Mouse (Mus musculus): ENCODE data around the gene Rapgef4.
A peak's percentile ranks its signal among the peaks of the same experiment; 100 is the strongest.
"Not testable (repeated sequence)": the region's sequence is repeated elsewhere in the genome, so short reads cannot be mapped to it uniquely, and the experiment has no call there.

Rapgef4 gene

GRCm38 (mm10) chr2:72031717-72032116 lies 50.7 kb downstream of the Rapgef4 start:
- DNase-seq: no peak

GRCm38 (mm10) chr2:72035616-72036015 lies 54.6 kb downstream of the Rapgef4 start:
- peak; percentile 81 for DNase-seq

- DNase-seq: no peak
Observed at GRCm38 (mm10) chr2:72037357-72037756, 56.3 kb downstream of the Rapgef4 start.

- peak; percentile 88 for DNase-seq
Observed at GRCm38 (mm10) chr2:72038235-72038634, 57.2 kb downstream of the Rapgef4 start.

- DNase-seq: no peak
Observed at GRCm38 (mm10) chr2:72038651-72039251, 57.7 kb downstream of the Rapgef4 start.

- DNase-seq: no peak
Observed at GRCm38 (mm10) chr2:72039522-72040045, 58.5 kb downstream of the Rapgef4 start.

- DNase-seq: no peak
Observed at GRCm38 (mm10) chr2:72041087-72041486, 60.0 kb downstream of the Rapgef4 start.

GRCm38 (mm10) chr2:72042093-72042492 lies 61.1 kb downstream of the Rapgef4 start:
- DNase-seq: no peak

- no peak for DNase-seq
Observed at GRCm38 (mm10) chr2:72044191-72044590, 63.2 kb downstream of the Rapgef4 start.

- DNase-seq: no peak
Observed at GRCm38 (mm10) chr2:72045024-72045423, 64.0 kb downstream of the Rapgef4 start.

- no peak for DNase-seq
Observed at GRCm38 (mm10) chr2:72045659-72046058, 64.6 kb downstream of the Rapgef4 start.

- no peak for DNase-seq
Observed at GRCm38 (mm10) chr2:72050451-72050850, 69.4 kb downstream of the Rapgef4 start.

- DNase-seq: no peak
Observed at GRCm38 (mm10) chr2:72054280-72054679, 73.2 kb downstream of the Rapgef4 start.

GRCm38 (mm10) chr2:72054736-72055135 lies 73.7 kb downstream of the Rapgef4 start:
- DNase-seq: no peak

- DNase-seq: no peak
Observed at GRCm38 (mm10) chr2:72055476-72055875, 74.4 kb downstream of the Rapgef4 start.

- DNase-seq: no peak
Observed at GRCm38 (mm10) chr2:72056081-72056874, 75.2 kb downstream of the Rapgef4 start.

GRCm38 (mm10) chr2:72062931-72063330 lies 81.9 kb downstream of the Rapgef4 start:
- no peak for DNase-seq

GRCm38 (mm10) chr2:72068505-72068904 lies 87.5 kb downstream of the Rapgef4 start:
- no peak for DNase-seq

- DNase-seq: no peak
Observed at GRCm38 (mm10) chr2:72070086-72070485, 89.0 kb downstream of the Rapgef4 start.

- not testable (repeated sequence) for DNase-seq
Observed at GRCm38 (mm10) chr2:72073121-72073520, 92.1 kb downstream of the Rapgef4 start.

GRCm38 (mm10) chr2:72074999-72075561 lies 94.0 kb downstream of the Rapgef4 start:
- DNase-seq: no peak

- no peak for DNase-seq
Observed at GRCm38 (mm10) chr2:72077490-72078139, 96.6 kb downstream of the Rapgef4 start.

- no peak for DNase-seq
Observed at GRCm38 (mm10) chr2:72078140-72078521, 97.1 kb downstream of the Rapgef4 start.

Measured in thymus, postnatal 4 days (tissue).